Mouse (Mus musculus): ENCODE measurements at regions not wholly inside any gene's neighbourhood (a gene's known extent, or its start where the extent isn't known, plus 50 kb on each side); places are given as distances from the start of the nearest gene placed in this dataset.

DNA sequence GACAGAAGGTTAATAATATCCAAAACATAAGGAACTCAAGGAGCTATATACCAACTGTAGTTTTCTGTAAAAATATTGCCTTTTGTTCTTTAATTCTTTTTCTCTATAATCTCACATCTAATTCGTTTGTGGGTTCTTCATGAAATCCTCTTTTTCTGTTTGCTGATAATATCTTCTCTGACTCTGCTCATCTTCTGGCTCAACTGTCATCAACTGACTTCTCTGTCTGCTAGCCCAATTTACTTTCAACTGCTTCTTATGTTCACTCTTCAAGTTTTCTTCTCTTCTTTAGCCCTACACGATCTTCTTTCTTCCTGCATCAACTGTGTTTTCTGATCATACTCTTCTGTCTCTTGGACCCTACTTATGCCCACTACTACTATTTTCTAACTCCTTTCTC is 453.6 kb upstream of the Nova1 start:
- no peak overlapping the region for H3K27ac ChIP-seq (ENCODE audit: insufficient read depth, low read depth, low read length)
- no peak for TF ChIP-seq CTCF (IDR thresholded peaks at IDR 0.05; ENCODE audit: low read depth, low read length)
- no peak for TF ChIP-seq POLR2A (IDR thresholded peaks at IDR 0.05; ENCODE audit: borderline replicate concordance, low read depth, low read length)
- H3K4me3 ChIP-seq (ENCODE audit: insufficient read depth, low read length) = no peak overlapping the region
- H3K4me1 ChIP-seq (ENCODE audit: control insufficient read depth, insufficient read depth, low read length) = no peaks in the 10 kb centered on the region

DNA sequence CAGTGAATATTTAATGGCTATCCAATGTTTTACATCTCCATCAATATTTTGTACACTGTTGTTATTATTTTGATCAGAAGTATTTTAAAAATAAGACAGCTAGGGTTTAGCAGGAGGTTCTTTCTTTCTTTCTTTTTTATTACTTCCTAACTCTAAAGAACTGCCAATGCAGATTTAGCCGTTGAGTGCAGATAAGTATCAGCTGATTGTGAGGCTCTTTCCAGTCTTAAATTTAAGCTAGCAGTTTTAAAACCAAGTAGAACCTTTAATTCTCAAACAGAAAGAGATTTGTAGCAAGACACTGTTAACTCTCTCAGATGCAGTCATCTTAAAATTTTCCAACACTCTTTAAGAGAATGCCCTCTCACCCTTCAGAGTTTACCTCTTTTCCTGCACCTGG is 445.4 kb upstream of the Nova1 start:
- TF ChIP-seq POLR2A (IDR thresholded peaks at IDR 0.05; ENCODE audit: borderline replicate concordance, low read depth, low read length) (no peak), CTCF (IDR thresholded peaks at IDR 0.05; ENCODE audit: low read depth, low read length) (no peak)
- Histone ChIP-seq H3K27ac (ENCODE audit: insufficient read depth, low read depth, low read length) (no peak overlapping the region), H3K4me3 (ENCODE audit: insufficient read depth, low read length) (no peak overlapping the region), H3K4me1 (ENCODE audit: control insufficient read depth, insufficient read depth, low read length) (no peaks in the 10 kb centered on the region)

DNA sequence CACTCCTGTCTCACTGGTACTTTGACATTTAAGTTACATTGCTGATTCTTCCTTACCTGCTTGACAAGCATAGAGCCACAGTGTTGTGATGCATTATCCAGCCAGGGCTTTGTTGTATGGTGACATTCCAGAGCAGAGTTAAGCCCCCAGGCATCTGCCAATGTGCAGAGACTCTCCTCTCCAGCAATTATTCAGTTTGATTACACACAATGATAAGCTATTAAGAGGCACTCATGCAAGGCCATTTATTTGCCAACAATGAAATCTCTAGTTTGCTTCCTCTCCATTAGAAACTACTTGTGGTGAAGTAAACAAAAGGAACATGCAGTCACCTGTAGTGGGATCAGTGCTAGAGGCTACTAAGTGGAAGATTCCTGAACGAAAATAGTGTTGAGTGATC is 444.7 kb upstream of the Nova1 start:
- TF ChIP-seq CTCF (IDR thresholded peaks at IDR 0.05; ENCODE audit: low read depth, low read length) (no peak), POLR2A (IDR thresholded peaks at IDR 0.05; ENCODE audit: borderline replicate concordance, low read depth, low read length) (no peak)
- no peaks in the 10 kb centered on the region for H3K4me1 ChIP-seq (ENCODE audit: control insufficient read depth, insufficient read depth, low read length)
- H3K4me3 ChIP-seq (ENCODE audit: insufficient read depth, low read length) = no peak overlapping the region
- no peak overlapping the region for H3K27ac ChIP-seq (ENCODE audit: insufficient read depth, low read depth, low read length)

DNA sequence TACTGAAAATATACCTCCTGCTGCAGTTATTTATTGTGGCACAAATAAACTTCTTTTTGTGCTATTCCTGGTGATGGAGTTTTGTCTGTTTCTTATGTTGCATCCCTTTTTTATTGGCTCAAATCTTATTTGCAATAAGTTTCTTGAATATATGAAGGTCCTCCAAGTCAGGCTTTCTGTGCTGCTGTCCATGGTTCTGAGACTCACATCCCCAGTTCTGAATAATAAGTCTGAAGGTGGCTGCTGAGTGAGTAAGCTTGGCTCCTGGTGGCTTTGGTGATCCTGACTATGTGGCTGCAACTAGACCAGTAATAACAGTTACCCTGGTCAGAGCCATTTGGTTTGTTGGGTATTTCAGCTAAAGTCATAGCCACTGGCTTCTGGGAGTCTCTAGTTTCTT is 433.6 kb upstream of the Nova1 start:
- Histone ChIP-seq H3K27ac (ENCODE audit: insufficient read depth, low read depth, low read length) (no peak overlapping the region), H3K4me3 (ENCODE audit: insufficient read depth, low read length) (no peak overlapping the region), H3K4me1 (ENCODE audit: control insufficient read depth, insufficient read depth, low read length) (no peaks in the 10 kb centered on the region)
- TF ChIP-seq CTCF (IDR thresholded peaks at IDR 0.05; ENCODE audit: low read depth, low read length) (no peak), POLR2A (IDR thresholded peaks at IDR 0.05; ENCODE audit: borderline replicate concordance, low read depth, low read length) (no peak)

DNA sequence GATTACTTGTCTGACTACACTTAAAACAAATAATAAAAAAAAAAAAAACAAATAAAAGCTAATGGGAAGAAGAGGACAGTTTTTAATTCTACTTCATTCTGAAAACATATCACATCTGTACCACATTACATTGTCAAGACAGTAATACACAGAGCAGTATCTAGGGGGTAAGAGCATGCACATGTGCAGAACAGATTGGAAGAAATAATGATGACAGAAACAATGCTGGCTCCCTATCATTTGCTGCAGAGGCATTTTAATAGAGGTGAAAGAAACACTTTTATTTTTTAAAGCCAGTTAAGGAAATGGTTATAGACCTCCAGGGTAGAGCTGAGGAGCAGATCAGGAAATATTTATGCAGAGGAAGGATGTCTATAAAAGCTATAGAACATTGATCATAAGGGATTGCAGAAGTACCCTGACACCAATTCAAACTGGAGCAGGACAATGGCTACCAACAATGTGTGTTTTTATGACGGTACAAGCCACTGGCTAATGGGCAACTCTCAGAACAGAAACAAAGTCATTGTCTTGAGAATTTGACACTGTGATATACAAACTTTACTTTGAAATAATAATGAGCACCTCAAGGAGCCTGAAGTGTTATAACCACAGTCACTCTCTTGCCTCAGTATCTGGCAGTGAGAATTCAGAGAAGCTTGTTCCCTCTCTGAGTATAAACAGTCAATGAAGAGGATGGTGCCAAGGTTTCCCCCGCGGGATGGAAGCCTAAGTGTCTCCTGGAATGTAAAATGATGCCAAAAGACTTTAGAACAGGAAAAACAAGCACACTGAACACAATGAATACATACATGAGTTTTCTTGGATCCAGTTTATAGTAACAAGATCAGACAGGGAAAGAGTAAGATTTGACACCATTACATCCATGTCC is 425.1 kb upstream of the Nova1 start:
- Histone ChIP-seq H3K4me3 (ENCODE audit: insufficient read depth, low read length) (no peak overlapping the region), H3K27ac (ENCODE audit: insufficient read depth, low read depth, low read length) (no peak overlapping the region), H3K4me1 (ENCODE audit: control insufficient read depth, insufficient read depth, low read length) (no peaks in the 10 kb centered on the region)
- TF ChIP-seq CTCF (IDR thresholded peaks at IDR 0.05; ENCODE audit: low read depth, low read length) (no peak), POLR2A (IDR thresholded peaks at IDR 0.05; ENCODE audit: borderline replicate concordance, low read depth, low read length) (no peak)

DNA sequence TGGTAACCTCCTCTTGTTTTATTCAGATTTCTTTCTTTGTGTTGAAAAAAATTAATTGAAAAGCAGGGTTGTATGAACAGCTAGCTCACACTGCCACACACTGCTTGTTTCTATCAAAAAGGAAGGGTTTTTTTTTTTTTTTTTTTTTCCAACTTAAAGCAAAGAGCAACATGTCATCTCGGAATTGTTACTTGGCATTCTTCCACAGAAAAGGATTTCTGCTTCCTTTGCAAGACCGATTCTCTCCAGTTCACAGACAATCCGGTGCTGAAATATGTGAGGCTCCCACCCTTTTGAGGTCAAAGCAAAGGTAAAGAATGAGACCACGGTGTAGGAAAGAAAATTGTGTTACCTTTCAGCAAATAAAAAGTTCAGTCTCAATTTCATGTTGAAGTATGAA is 401.3 kb upstream of the Nova1 start:
- Histone ChIP-seq H3K4me1 (ENCODE audit: control insufficient read depth, insufficient read depth, low read length) (no peaks in the 10 kb centered on the region), H3K27ac (ENCODE audit: insufficient read depth, low read depth, low read length) (no peak overlapping the region), H3K4me3 (ENCODE audit: insufficient read depth, low read length) (no peak overlapping the region)
- TF ChIP-seq POLR2A (IDR thresholded peaks at IDR 0.05; ENCODE audit: borderline replicate concordance, low read depth, low read length) = no peak
- no peak for TF ChIP-seq CTCF (IDR thresholded peaks at IDR 0.05; ENCODE audit: low read depth, low read length)

DNA sequence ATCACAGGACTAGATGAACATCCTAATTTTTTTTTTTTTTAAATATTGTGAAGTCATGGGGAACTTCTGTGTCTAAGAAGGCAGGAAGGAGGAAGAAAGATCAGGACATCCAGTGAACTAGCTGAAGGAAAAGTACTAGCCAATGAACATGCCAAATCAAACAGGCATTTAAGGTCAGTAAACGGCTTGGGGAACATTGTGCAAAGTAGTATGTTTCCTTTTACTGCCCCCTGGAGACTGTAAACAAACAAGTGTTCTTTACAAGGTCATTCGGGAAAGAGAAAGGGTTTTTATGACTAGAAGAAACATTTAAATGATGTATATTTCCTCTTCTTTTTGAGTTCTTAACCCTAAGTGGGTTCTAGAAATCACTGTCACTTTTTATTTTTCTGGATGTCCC is 400.6 kb upstream of the Nova1 start:
- H3K4me1 ChIP-seq (ENCODE audit: control insufficient read depth, insufficient read depth, low read length) = no peaks in the 10 kb centered on the region
- TF ChIP-seq CTCF (IDR thresholded peaks at IDR 0.05; ENCODE audit: low read depth, low read length) (no peak), POLR2A (IDR thresholded peaks at IDR 0.05; ENCODE audit: borderline replicate concordance, low read depth, low read length) (no peak)
- no peak overlapping the region for H3K27ac ChIP-seq (ENCODE audit: insufficient read depth, low read depth, low read length)
- H3K4me3 ChIP-seq (ENCODE audit: insufficient read depth, low read length) = no peak overlapping the region

DNA sequence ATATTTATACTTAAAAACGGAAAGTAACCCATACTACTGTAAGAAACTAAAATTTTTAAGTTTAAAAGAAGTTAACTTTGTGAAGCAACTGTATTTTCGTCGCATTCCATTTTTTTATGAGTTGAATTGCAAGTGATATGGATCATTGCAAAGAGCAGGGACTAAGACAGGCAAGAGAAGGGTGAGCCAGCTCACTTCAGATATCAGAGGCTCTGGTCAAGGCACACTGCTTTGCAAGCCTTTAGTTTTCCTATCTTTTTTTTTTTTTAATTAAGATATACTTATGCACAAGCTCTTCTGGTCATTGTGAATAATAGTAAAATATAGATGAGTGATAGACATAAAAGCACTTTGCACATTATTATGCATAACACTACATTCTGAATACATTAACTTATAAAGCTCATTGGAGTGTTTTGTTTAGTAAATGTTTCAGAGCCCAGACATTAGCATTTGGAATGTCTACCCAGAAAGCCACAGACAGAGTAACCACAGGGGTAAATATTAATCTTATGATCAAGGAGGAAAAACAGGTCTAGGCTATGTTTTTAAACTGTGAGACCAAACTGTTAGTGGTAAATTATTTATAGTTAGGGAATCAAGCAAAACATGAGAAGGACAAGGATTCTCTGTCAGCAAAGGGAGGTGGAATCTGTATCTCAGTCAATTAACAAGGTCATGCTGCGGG is 392.8 kb upstream of the Nova1 start:
- TF ChIP-seq CTCF (IDR thresholded peaks at IDR 0.05; ENCODE audit: low read depth, low read length) (no peak), POLR2A (IDR thresholded peaks at IDR 0.05; ENCODE audit: borderline replicate concordance, low read depth, low read length) (no peak)
- no peak overlapping the region for H3K27ac ChIP-seq (ENCODE audit: insufficient read depth, low read depth, low read length)
- no peaks in the 10 kb centered on the region for H3K4me1 ChIP-seq (ENCODE audit: control insufficient read depth, insufficient read depth, low read length)
- H3K4me3 ChIP-seq (ENCODE audit: insufficient read depth, low read length) = no peak overlapping the region

DNA sequence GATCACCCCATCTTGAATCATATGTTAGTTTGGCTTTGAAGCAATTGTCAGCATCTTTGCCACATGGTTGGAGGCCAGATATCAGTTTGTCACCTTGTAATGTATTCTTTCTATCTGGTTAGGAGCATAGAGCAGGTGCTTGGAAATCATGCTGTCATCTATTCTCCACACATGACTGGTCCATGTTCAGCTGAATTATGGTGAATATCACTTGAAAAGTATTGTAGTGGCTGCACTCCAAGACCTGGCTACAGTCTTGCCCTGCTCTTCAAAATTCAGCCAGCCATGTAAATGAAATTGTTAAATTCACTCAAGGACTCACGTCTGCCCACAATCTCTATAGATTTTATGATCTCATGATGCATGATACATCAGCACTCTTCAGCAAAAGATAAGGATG is 384.2 kb upstream of the Nova1 start:
- TF ChIP-seq POLR2A (IDR thresholded peaks at IDR 0.05; ENCODE audit: borderline replicate concordance, low read depth, low read length) = no peak
- no peak for TF ChIP-seq CTCF (IDR thresholded peaks at IDR 0.05; ENCODE audit: low read depth, low read length)
- Histone ChIP-seq H3K4me3 (ENCODE audit: insufficient read depth, low read length) (no peak overlapping the region), H3K27ac (ENCODE audit: insufficient read depth, low read depth, low read length) (no peak overlapping the region), H3K4me1 (ENCODE audit: control insufficient read depth, insufficient read depth, low read length) (no peaks in the 10 kb centered on the region)

DNA sequence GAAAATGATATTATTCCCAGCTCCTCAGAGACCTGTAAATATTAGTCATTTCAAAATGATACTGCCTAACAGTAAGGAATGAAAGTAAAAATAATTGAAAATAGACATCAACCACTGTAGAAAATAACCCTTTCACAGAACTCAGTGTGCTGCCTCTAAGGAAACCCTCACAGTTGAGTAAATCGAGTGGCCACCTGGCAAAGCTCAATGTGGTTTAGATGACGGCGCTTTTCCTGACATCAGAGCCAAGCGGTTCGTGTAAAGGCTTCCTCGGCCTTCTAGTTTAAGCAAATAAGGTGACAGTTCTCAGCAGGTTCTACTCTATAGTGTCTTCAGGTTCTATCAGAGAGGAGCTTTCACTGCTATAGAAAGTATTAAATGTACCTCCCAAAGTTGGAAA is 379.9 kb upstream of the Nova1 start:
- no peak overlapping the region for H3K4me3 ChIP-seq (ENCODE audit: insufficient read depth, low read length)
- TF ChIP-seq CTCF (IDR thresholded peaks at IDR 0.05; ENCODE audit: low read depth, low read length) = no peak
- no peak for TF ChIP-seq POLR2A (IDR thresholded peaks at IDR 0.05; ENCODE audit: borderline replicate concordance, low read depth, low read length)
- no peak overlapping the region for H3K27ac ChIP-seq (ENCODE audit: insufficient read depth, low read depth, low read length)
- no peaks in the 10 kb centered on the region for H3K4me1 ChIP-seq (ENCODE audit: control insufficient read depth, insufficient read depth, low read length)
